Comparison of ENCODE assay signal across 20 mouse cellular contexts in genomic region chr6:53271216-53271615, GRCm38 (mm10). TPM values are rescaled to one million over a fixed set of nuclear protein-coding genes. Genes with fewer than 3 reads are reported as not detected.
"Had no signal": no experiment of that assay in that cellular context is flagged by ENCODE, and none has a peak within 500 bp of the region (broad histone marks: within the 10 kb centered on the region; RNA-seq: fewer than 3 reads in every experiment).

No protein-coding gene starts in this region.

- H3K27ac ChIP-seq: midbrain, embryonic 10.5 days; midbrain, embryonic 12.5 days; neural tube, embryonic 13.5 days; neural tube, embryonic 15.5 days; stomach, embryonic 15.5 days; stomach, postnatal 0 days had no signal

- DNase-seq: lung, adult 18-20 months; lung, embryonic 14.5 days; lung, postnatal 10 days; lung, postnatal 4 days; midbrain, embryonic 14.5 days; retina, postnatal 1 day; right cerebral cortex, adult 18-20 months; right cerebral cortex, postnatal 25 days; thymus, adult 2 months; thymus, postnatal 25 days; thymus, postnatal 4 days had no signal

- H3K9ac ChIP-seq: lung, embryonic 14.5 days; midbrain, embryonic 12.5 days; neural tube, embryonic 13.5 days; neural tube, embryonic 15.5 days; stomach, embryonic 15.5 days had no signal

- H3K4me3 ChIP-seq: midbrain, embryonic 10.5 days; midbrain, embryonic 12.5 days; myocyte; neural tube, embryonic 13.5 days; neural tube, embryonic 15.5 days; stomach, embryonic 15.5 days had no signal

- H3K36me3 ChIP-seq: midbrain, embryonic 10.5 days; midbrain, embryonic 12.5 days; neural tube, embryonic 13.5 days; neural tube, embryonic 15.5 days; stomach, embryonic 15.5 days had no signal

- H3K9me3 ChIP-seq: midbrain, embryonic 10.5 days; midbrain, embryonic 12.5 days; neural tube, embryonic 13.5 days; neural tube, embryonic 15.5 days; stomach, embryonic 15.5 days had no signal

- H3K4me1 ChIP-seq: stomach, embryonic 15.5 days had no signal

- H3K27me3 ChIP-seq: midbrain, embryonic 12.5 days; stomach, embryonic 15.5 days had no signal

- ATAC-seq: midbrain, embryonic 16.5 days had no signal

- H3K4me2 ChIP-seq: lung, embryonic 14.5 days; midbrain, embryonic 12.5 days; neural tube, embryonic 13.5 days; neural tube, embryonic 15.5 days; stomach, embryonic 15.5 days had no signal

RNA-seq across cellular contexts. Expression of gene Creb5, which starts 15.9 kb away (rescaled TPM):
- total RNA-seq: megakaryocyte-erythroid progenitor cell, adult 5-6 weeks had no signal
